Mouse (Mus musculus): ENCODE measurements around the gene Adora1. TPM values are rescaled to one million over a fixed set of nuclear protein-coding genes. Genes with fewer than 3 reads are reported as not detected.

Adora1 gene
- total RNA-seq, 2 experiments from 2014 or later = not detected

DNA sequence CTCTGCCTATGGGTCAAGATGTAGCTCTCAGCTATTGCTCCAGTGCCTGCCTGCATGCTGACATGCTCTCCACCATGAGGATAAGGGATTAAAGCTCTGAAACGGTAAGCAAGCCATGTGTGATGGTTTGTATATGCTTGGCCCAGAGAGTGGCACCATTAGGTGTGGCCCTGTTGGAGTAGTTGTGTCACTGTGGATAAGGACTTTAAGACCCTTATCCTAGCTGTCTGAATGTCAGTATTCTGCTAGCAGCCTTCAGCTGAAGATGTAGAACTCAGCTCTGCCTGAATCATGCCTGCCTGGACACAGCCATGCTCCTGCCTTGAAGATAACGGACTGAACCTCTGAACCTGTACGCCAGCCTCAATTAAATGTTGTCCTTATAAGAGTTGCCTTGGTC lies 68.7 kb downstream of the Adora1 start:
- ATAC-seq (replicated peaks; ENCODE audit: low FRiP score, poor library complexity, severe bottlenecking) = no peak

DNA sequence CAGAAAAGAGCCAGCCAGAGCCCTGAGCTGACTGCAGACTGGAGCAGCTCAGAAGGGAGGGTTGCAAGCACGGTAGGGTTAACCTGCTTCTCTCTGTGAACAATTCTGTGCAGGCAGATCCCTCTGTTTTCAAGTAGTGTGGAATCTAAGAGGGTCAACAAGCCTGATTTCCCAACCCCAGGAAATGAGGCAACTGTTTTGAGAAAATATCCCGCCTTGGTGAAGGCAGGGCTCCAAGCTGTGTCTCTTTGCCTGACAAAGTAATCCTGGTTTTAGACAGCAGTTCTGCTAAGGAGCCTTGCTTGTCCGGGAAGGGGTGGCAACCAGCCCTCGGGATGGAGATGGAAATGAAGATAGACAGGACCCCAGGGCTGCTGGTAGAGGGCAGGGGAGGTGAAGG lies 70.8 kb downstream of the Adora1 start:
- no peak for ATAC-seq (replicated peaks; ENCODE audit: low FRiP score, poor library complexity, severe bottlenecking)

- ATAC-seq (replicated peaks; ENCODE audit: low FRiP score, poor library complexity, severe bottlenecking) = no peak
Measured at GRCm38 (mm10) chr1:134163476-134163875, 71.8 kb downstream of the Adora1 start.

DNA sequence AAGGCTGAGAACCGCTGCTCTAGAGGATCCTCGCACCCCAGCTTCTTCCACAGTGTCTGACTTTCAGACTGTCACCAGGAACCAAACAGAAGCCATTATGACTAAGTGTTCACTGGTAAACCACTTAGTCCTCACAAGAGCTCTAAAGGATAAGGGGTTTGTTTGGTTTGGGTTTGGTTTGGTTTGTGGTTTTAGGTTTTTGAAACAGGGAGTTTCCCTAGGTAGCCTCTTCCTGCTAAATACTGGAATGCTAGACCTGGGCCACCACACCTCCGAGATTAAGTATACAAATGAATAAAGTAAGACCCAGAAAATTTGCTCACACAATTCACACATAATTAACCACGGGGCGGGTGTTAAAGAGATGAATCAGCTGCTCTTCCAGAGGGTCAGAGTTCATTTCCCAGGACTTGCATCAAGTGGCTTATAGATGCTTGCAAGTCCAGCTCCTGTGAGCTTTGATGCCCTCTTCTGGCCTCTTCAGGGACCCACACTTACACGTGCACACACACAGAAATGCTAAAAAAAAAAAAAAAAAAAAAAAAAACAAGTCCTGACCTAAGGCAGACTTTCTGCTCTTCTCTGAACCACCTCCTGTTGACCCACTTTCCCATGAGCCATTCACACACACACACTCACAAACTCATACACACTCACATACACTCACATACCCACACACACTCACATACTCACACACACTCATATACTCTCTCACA lies 72.6 kb downstream of the Adora1 start:
- no peak for ATAC-seq (replicated peaks; ENCODE audit: low FRiP score, poor library complexity, severe bottlenecking)

GRCm38 (mm10) chr1:134161399-134161798 lies 73.8 kb downstream of the Adora1 start:
- no peak for ATAC-seq (replicated peaks; ENCODE audit: low FRiP score, poor library complexity, severe bottlenecking)

GRCm38 (mm10) chr1:134160404-134160803 lies 74.8 kb downstream of the Adora1 start:
- no peak for ATAC-seq (replicated peaks; ENCODE audit: low FRiP score, poor library complexity, severe bottlenecking)

GRCm38 (mm10) chr1:134154655-134155054 lies 80.6 kb downstream of the Adora1 start:
- ATAC-seq (replicated peaks; ENCODE audit: low FRiP score, poor library complexity, severe bottlenecking) = no peak

DNA sequence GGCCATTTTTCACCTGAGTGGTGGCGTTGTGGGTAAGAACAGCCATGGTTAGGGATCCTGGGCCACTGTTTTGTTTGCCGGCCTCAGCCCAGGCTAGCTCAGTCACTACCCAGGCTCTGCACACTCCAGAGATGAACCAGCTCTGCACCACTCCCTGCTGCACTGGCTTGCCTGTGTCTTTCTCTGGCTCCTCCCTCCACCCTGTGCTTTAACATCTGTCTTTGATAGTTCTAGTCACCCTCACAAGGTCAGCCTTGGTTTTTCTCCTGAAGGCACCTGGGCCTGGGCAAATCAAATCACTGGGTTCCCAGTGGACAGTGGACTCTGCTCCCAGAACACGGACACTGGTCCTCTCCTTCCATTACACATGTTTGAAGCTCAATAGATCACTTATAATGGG lies 81.1 kb downstream of the Adora1 start:
- no peak for ATAC-seq (replicated peaks; ENCODE audit: low FRiP score, poor library complexity, severe bottlenecking)

GRCm38 (mm10) chr1:134152626-134153590 lies 82.3 kb downstream of the Adora1 start:
- ATAC-seq (replicated peaks; ENCODE audit: low FRiP score, poor library complexity, severe bottlenecking) = no peak

DNA sequence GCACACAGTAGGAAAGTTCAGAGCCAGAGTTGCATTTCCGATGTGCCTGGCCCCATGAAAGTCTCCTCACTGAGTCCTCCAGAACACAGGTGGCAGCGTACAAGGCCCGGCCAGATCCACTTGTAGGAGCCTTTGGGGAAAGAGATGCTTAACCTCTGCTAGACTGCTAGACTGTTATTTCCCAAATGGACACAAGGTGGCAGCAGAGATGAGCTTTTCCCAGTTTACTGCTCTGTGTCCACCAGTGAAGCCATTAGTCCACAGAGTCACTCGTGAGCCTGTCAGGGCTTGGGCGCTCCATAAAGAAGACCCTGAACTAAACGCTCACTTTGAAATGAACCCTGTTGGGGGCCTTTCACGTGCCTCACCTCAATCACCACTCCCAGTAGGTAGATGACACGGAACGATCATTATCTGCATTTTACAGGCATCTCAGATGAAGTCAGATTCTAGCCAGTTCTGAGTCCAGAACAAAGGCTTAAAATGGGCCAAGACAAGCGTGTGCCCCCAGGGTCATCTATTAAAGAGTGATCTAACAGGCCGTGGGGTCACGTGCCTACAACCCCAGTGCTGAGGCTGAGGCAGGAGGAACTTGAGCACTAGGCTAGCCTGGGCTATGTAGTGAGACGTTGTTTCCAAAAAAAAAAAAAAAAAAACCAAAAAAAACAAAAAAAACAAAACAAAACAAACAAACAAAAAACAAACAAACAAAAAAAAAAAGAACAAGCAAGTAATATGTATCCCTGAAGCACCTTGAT lies 83.4 kb downstream of the Adora1 start:
- peak; percentile 73 for ATAC-seq (replicated peaks; ENCODE audit: low FRiP score, poor library complexity, severe bottlenecking)

- ATAC-seq (replicated peaks; ENCODE audit: low FRiP score, poor library complexity, severe bottlenecking) = no peak
Measured at GRCm38 (mm10) chr1:134150745-134151144, 84.5 kb downstream of the Adora1 start.

- ATAC-seq (replicated peaks; ENCODE audit: low FRiP score, poor library complexity, severe bottlenecking) = no peak
Measured at GRCm38 (mm10) chr1:134150076-134150475, 85.2 kb downstream of the Adora1 start.

Other genes with a start within 250 kb of the Adora1 start
- not detected in 2 replicates for gene Fmod, start 198.2 kb downstream of the Adora1 start, total RNA-seq (2015; ENCODE audit: low replicate concordance)
- not detected in 2 replicates for gene Fmod, start 198.2 kb downstream of the Adora1 start, total RNA-seq (2017; ENCODE audit: low replicate concordance)
- 173 and 183 TPM in 2 replicates for gene Btg2, start 156.3 kb downstream of the Adora1 start, total RNA-seq (2015; ENCODE audit: low replicate concordance)
- 354 and 411 TPM in 2 replicates for gene Btg2, start 156.3 kb downstream of the Adora1 start, total RNA-seq (2017; ENCODE audit: low replicate concordance)
- 1.3 and 2.9 TPM in 2 replicates for gene Chit1, start 124.2 kb downstream of the Adora1 start, total RNA-seq (2015; ENCODE audit: low replicate concordance)
- 0.28 TPM in 1 of 2 replicates, not detected in the other for gene Chit1, start 124.2 kb downstream of the Adora1 start, total RNA-seq (2017; ENCODE audit: low replicate concordance)
- gene Chil1, start 53.3 kb downstream of the Adora1 start, total RNA-seq (2015; ENCODE audit: low replicate concordance) = 71.3 and 98.6 TPM in 2 replicates
- 29.3 and 58.3 TPM in 2 replicates for gene Chil1, start 53.3 kb downstream of the Adora1 start, total RNA-seq (2017; ENCODE audit: low replicate concordance)
- gene Mybph, start 42.0 kb downstream of the Adora1 start, total RNA-seq (2015; ENCODE audit: low replicate concordance) = not detected in 2 replicates
- gene Mybph, start 42.0 kb downstream of the Adora1 start, total RNA-seq (2017; ENCODE audit: low replicate concordance) = not detected in 2 replicates
- gene Myog, start 54.6 kb upstream of the Adora1 start, total RNA-seq (2015; ENCODE audit: low replicate concordance) = not detected in 2 replicates
- gene Myog, start 54.6 kb upstream of the Adora1 start, total RNA-seq (2017; ENCODE audit: low replicate concordance) = not detected in 2 replicates
- gene Ppfia4, start 97.5 kb upstream of the Adora1 start, total RNA-seq (2015; ENCODE audit: low replicate concordance) = 2.1 and 4.2 TPM in 2 replicates
- 2.8 and 3.8 TPM in 2 replicates for gene Ppfia4, start 97.5 kb upstream of the Adora1 start, total RNA-seq (2017; ENCODE audit: low replicate concordance)
- 38.2 and 40.5 TPM in 2 replicates for gene Tmem183a, start 126.5 kb upstream of the Adora1 start, total RNA-seq (2015; ENCODE audit: low replicate concordance)
- 54.1 and 54.4 TPM in 2 replicates for gene Tmem183a, start 126.5 kb upstream of the Adora1 start, total RNA-seq (2017; ENCODE audit: low replicate concordance)
- not detected in 2 replicates for gene 4933406M09Rik, start 150.5 kb upstream of the Adora1 start, total RNA-seq (2015; ENCODE audit: low replicate concordance)
- gene 4933406M09Rik, start 150.5 kb upstream of the Adora1 start, total RNA-seq (2017; ENCODE audit: low replicate concordance) = not detected in 2 replicates
- gene Cyb5r1, start 170.1 kb upstream of the Adora1 start, total RNA-seq (2015; ENCODE audit: low replicate concordance) = 31.8 and 39.6 TPM in 2 replicates
- gene Cyb5r1, start 170.1 kb upstream of the Adora1 start, total RNA-seq (2017; ENCODE audit: low replicate concordance) = 26.8 and 53.9 TPM in 2 replicates
- 432 and 436 TPM in 2 replicates for gene Adipor1, start 179.9 kb upstream of the Adora1 start, total RNA-seq (2015; ENCODE audit: low replicate concordance)
- 440 and 446 TPM in 2 replicates for gene Adipor1, start 179.9 kb upstream of the Adora1 start, total RNA-seq (2017; ENCODE audit: low replicate concordance)
- 226 and 242 TPM in 2 replicates for gene Klhl12, start 220.1 kb upstream of the Adora1 start, total RNA-seq (2015; ENCODE audit: low replicate concordance)
- 369 and 410 TPM in 2 replicates for gene Klhl12, start 220.1 kb upstream of the Adora1 start, total RNA-seq (2017; ENCODE audit: low replicate concordance)